Comparison of ENCODE assay signal across 8 mouse cellular contexts in genomic region chr13:98695546-98695945, GRCm38 (mm10). TPM values are rescaled to one million over a fixed set of nuclear protein-coding genes. Genes with fewer than 3 reads are reported as not detected.
DNase-seq lines count a peak whose midpoint lies in the region; ATAC-seq and TF ChIP-seq lines count a peak whose summit lies in the region.
"Had no signal": no experiment of that assay in that cellular context is flagged by ENCODE, and none has a peak within 500 bp of the region (broad histone marks: within the 10 kb centered on the region; RNA-seq: fewer than 3 reads in every experiment).

No protein-coding gene starts in this region.

- H3K27me3 ChIP-seq in embryonic facial prominence, embryonic 10.5 days (replicated peaks; ENCODE audit: low read depth, poor library complexity, severe bottlenecking), result peaks cover 68% of the 10 kb centered on the region
- H3K27me3 ChIP-seq in heart, adult 2 months (ENCODE audit: control insufficient read depth, insufficient read depth, low read length), result peaks cover 3% of the 10 kb centered on the region; the same call in 1 of the 2 replicates
- no peaks in the 10 kb centered on the region for H3K27me3 ChIP-seq in kidney, adult 2 months (replicated peaks; ENCODE audit: control insufficient read depth, insufficient read depth, low read length)
- peaks cover 14% of the 10 kb centered on the region for H3K27me3 ChIP-seq in lung, embryonic 16.5 days (ENCODE audit: control insufficient read depth, insufficient read depth, low read depth, low read length)
- peaks cover 38% of the 10 kb centered on the region for H3K27me3 ChIP-seq in hindbrain, embryonic 12.5 days

- no peaks in the 10 kb centered on the region for H3K36me3 ChIP-seq in embryonic facial prominence, embryonic 10.5 days (replicated peaks)
- H3K36me3 ChIP-seq in heart, adult 2 months (ENCODE audit: control insufficient read depth, insufficient read depth, low read length), result no peaks in the 10 kb centered on the region
- H3K36me3 ChIP-seq in kidney, adult 2 months (ENCODE audit: control insufficient read depth, insufficient read depth, low read length), result no peaks in the 10 kb centered on the region
- no peaks in the 10 kb centered on the region for H3K36me3 ChIP-seq in lung, embryonic 16.5 days (ENCODE audit: control insufficient read depth, insufficient read depth, low read length)
- no peaks in the 10 kb centered on the region for H3K36me3 ChIP-seq in hindbrain, embryonic 12.5 days
- H3K36me3 ChIP-seq: hindbrain, embryonic 15.5 days had no signal

- H3K79me2 ChIP-seq in heart, adult 2 months (replicated peaks; ENCODE audit: control insufficient read depth, insufficient read depth, low read length), result no peaks in the 10 kb centered on the region

- DNase-seq in embryonic facial prominence, embryonic 10.5 days (ENCODE audit: low spot score), result no peak
- peak; percentile 49 to 74 for DNase-seq in heart, adult 2 months
- peak; percentile 91 for DNase-seq in kidney, adult 2 months
- no peak for DNase-seq in embryo, embryonic 10.5 days (ENCODE audit: low spot score)

- intact Hi-C loops in heart, adult 2 months (cut with DNase I), result no loop called here

- peaks cover 28% of the 10 kb centered on the region for H3K4me1 ChIP-seq in embryonic facial prominence, embryonic 10.5 days
- no peaks in the 10 kb centered on the region for H3K4me1 ChIP-seq in heart, adult 2 months (ENCODE audit: control insufficient read depth, insufficient read depth, low read length)
- H3K4me1 ChIP-seq in kidney, adult 2 months (ENCODE audit: control insufficient read depth, insufficient read depth, low read length), result peaks cover 13% of the 10 kb centered on the region; the same call in 1 of the 2 replicates
- peaks cover 30% of the 10 kb centered on the region for H3K4me1 ChIP-seq in lung, embryonic 16.5 days (replicated peaks; ENCODE audit: control insufficient read depth, insufficient read depth, low read length)
- peaks cover 9% of the 10 kb centered on the region for H3K4me1 ChIP-seq in hindbrain, embryonic 12.5 days

- WGBS in embryonic facial prominence, embryonic 10.5 days, result 51% methylated on average over 2 of the region's 2 CpGs
- WGBS in heart, adult 2 months, result 39% methylated on average over 2 of the region's 2 CpGs
- 13% methylated on average over 2 of the region's 2 CpGs for WGBS in kidney, adult 2 months
- WGBS in lung, embryonic 16.5 days, result 19% methylated on average over 2 of the region's 2 CpGs
- 40% methylated on average over 2 of the region's 2 CpGs for WGBS in hindbrain, embryonic 12.5 days

- peak; percentile 78 for TF ChIP-seq EP300 in heart, adult 2 months (IDR thresholded peaks at IDR 0.05; ENCODE audit: insufficient read depth, low read depth, low read length)

- no peak overlapping the region; the same call in 1 of the 2 replicates for H3K9ac ChIP-seq in heart, adult 2 months (ENCODE audit: low read depth, low read length)
- H3K9ac ChIP-seq in lung, embryonic 16.5 days (ENCODE audit: low read length), result peak overlapping the region; percentile 75
- H3K9ac ChIP-seq in hindbrain, embryonic 12.5 days, result no peak overlapping the region

- TF ChIP-seq CTCF in heart, adult 2 months (IDR thresholded peaks at IDR 0.05), result no peak
- TF ChIP-seq CTCF in kidney, adult 2 months (conservative IDR thresholded peaks at IDR 0.05; ENCODE audit: insufficient read depth, insufficient read length, low read depth, low read length), result no peak

- no peak overlapping the region for H3K27ac ChIP-seq in embryonic facial prominence, embryonic 10.5 days (replicated peaks)
- H3K27ac ChIP-seq in heart, adult 2 months, result peak overlapping the region; percentile 79
- H3K27ac ChIP-seq in kidney, adult 2 months (ENCODE audit: insufficient read depth, low read depth, low read length), result peak overlapping the region; percentile 78
- H3K27ac ChIP-seq in lung, embryonic 16.5 days (ENCODE audit: low read length), result peak overlapping the region; percentile 81
- no peak overlapping the region for H3K27ac ChIP-seq in hindbrain, embryonic 12.5 days
- H3K27ac ChIP-seq: hindbrain, embryonic 15.5 days had no signal

- no peak for TF ChIP-seq POLR2A in heart, adult 2 months (IDR thresholded peaks at IDR 0.05; ENCODE audit: insufficient read depth, low read depth, low read length)
- TF ChIP-seq POLR2A in kidney, adult 2 months (IDR thresholded peaks at IDR 0.05; ENCODE audit: low read depth, low read length), result no peak

- 0 out of 2 replicates have a peak, but pooled peaks have one; percentile 1 for ATAC-seq in lung, embryonic 16.5 days (ENCODE audit: low read depth)
- no peak for ATAC-seq in hindbrain, embryonic 12.5 days (ENCODE audit: low FRiP score)
- no peak for ATAC-seq in CD4-positive, CD25-positive, alpha-beta regulatory T cell, adult 4 months

- H3K4me3 ChIP-seq in embryonic facial prominence, embryonic 10.5 days, result peak overlapping the region; percentile 57; the same call in 1 of the 2 replicates
- peak overlapping the region; percentile 39; the same call in 1 of the 2 replicates for H3K4me3 ChIP-seq in heart, adult 2 months
- peak overlapping the region; percentile 50; the same call in 1 of the 2 replicates for H3K4me3 ChIP-seq in kidney, adult 2 months (ENCODE audit: insufficient read depth, low read depth, low read length)
- peak overlapping the region; percentile 52 for H3K4me3 ChIP-seq in lung, embryonic 16.5 days (ENCODE audit: low read length)
- no peak overlapping the region for H3K4me3 ChIP-seq in hindbrain, embryonic 12.5 days

- H3K4me2 ChIP-seq in lung, embryonic 16.5 days (ENCODE audit: low read depth, low read length), result peak overlapping the region; percentile 62
- H3K4me2 ChIP-seq in hindbrain, embryonic 12.5 days (replicated peaks), result no peak overlapping the region

- no peaks in the 10 kb centered on the region for H3K9me3 ChIP-seq in embryonic facial prominence, embryonic 10.5 days
- H3K9me3 ChIP-seq in lung, embryonic 16.5 days (ENCODE audit: control insufficient read depth, low read length), result no peaks in the 10 kb centered on the region
- H3K9me3 ChIP-seq in hindbrain, embryonic 12.5 days (replicated peaks), result no peaks in the 10 kb centered on the region
- H3K9me3 ChIP-seq: hindbrain, embryonic 15.5 days had no signal

RNA-seq across cellular contexts. Expression of gene Tmem171, which starts 0.9 kb away (rescaled TPM):
- polyA plus RNA-seq in embryonic facial prominence, embryonic 10.5 days (2016; fragmentation: Nextera tagmentation; extraction: Ambion mirVana), result not detected in 2 replicates
- 1 to 10 TPM; 4.6 to 8.1 TPM for total RNA-seq in heart, adult 2 months (2021)
- 9.1 and 11.1 TPM in 2 replicates for polyA plus RNA-seq in heart, adult 2 months (2012; rRNA removed)
- polyA plus RNA-seq in kidney, adult 2 months (2012; rRNA removed), result 25.5 TPM in 2 replicates
- 24.0 and 27.5 TPM in 2 replicates for polyA plus RNA-seq in lung, embryonic 16.5 days (2015; fragmentation: Nextera tagmentation; extraction: Ambion mirVana)
- polyA plus RNA-seq in hindbrain, embryonic 12.5 days (2016; fragmentation: Nextera tagmentation; extraction: Ambion mirVana), result 0.18 TPM in 1 of 2 replicates, not detected in the other
- polyA plus RNA-seq in CD4-positive, CD25-positive, alpha-beta regulatory T cell, adult 4 months (2017; shearing (Covaris generic)), result not detected
- polyA plus RNA-seq: hindbrain, embryonic 15.5 days had no signal

RNA-seq across cellular contexts. Expression of gene Tmem174, which starts 58.3 kb away (rescaled TPM):
- polyA plus RNA-seq in embryonic facial prominence, embryonic 10.5 days (2016; fragmentation: Nextera tagmentation; extraction: Ambion mirVana), result not detected in 2 replicates
- total RNA-seq in heart, adult 2 months (2021), result not detected
- polyA plus RNA-seq in heart, adult 2 months (2012; rRNA removed), result not detected in 2 replicates
- polyA plus RNA-seq in kidney, adult 2 months (2012; rRNA removed), result 424 and 448 TPM in 2 replicates
- not detected in 2 replicates for polyA plus RNA-seq in lung, embryonic 16.5 days (2015; fragmentation: Nextera tagmentation; extraction: Ambion mirVana)
- not detected in 2 replicates for polyA plus RNA-seq in hindbrain, embryonic 12.5 days (2016; fragmentation: Nextera tagmentation; extraction: Ambion mirVana)
- not detected for polyA plus RNA-seq in CD4-positive, CD25-positive, alpha-beta regulatory T cell, adult 4 months (2017; shearing (Covaris generic))
- polyA plus RNA-seq: hindbrain, embryonic 15.5 days had no signal

Comparison
In these comparisons a context has a peak if more than half of its experiments do, and no peak if none do; other contexts are left out.
1. DNase-seq: peak in heart, adult 2 months (2 of 2) and kidney, adult 2 months (single experiment); none in embryonic facial prominence, embryonic 10.5 days (single experiment) and embryo, embryonic 10.5 days (single experiment).
2. H3K27ac ChIP-seq: peak in heart, adult 2 months (single experiment), kidney, adult 2 months (single experiment) and lung, embryonic 16.5 days (single experiment); none in embryonic facial prominence, embryonic 10.5 days (single experiment) and hindbrain, embryonic 12.5 days (single experiment).
3. RNA of gene Tmem174, which starts 58.3 kb away (polyA plus RNA-seq): 424 to 448 TPM in kidney, adult 2 months; not detected in lung, embryonic 16.5 days, not detected in heart, adult 2 months, not detected in embryonic facial prominence, embryonic 10.5 days, not detected in hindbrain, embryonic 12.5 days and not detected in CD4-positive, CD25-positive, alpha-beta regulatory T cell, adult 4 months; every median in the first group is over 100 times any median in the second.